Mouse (Mus musculus): ENCODE results near the gene Klhl7. TPM values are rescaled to one million over a fixed set of nuclear protein-coding genes. Genes with fewer than 3 reads are reported as not detected.

Klhl7 gene
- 10 to 100 TPM; 15.4 to 15.9 TPM for total RNA-seq (2023)

DNA sequence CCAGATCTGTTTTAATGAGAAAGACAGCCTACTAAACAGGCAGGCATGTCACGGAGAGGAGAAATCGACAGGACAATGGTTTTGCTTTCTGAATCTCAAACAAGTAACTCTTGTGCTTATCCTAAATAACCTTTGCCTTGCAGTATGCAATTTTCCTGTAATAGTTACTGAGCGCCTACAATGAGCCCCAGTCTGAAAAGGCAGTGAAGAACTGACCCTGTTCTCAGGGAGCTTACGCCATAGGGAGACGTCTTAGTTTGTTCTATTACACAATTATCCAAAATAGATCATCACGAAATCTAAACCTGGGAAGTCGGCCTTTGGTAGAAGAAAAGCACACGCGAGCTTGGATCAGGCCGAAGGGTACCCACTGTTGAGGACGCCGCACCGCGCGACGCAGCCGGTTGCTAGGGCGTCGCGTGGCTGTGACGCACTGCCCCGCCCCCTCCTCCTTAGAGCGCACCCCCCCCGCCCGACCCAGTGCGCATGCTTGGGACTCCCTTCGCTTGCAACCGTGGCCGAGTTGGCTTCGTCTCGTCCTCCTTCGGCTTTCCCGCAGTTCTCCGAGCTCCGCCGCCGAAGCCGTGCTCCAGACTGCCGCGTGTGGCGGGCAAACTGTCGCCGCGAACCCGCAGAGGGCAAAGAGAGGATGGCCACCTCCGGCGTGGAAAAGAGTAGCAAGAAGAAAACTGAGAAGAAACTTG lies at the start of gene Klhl7:
TSS of gene Klhl7 (plus strand) at position 500 of the 704 bp plus-strand sequence.

DNA sequence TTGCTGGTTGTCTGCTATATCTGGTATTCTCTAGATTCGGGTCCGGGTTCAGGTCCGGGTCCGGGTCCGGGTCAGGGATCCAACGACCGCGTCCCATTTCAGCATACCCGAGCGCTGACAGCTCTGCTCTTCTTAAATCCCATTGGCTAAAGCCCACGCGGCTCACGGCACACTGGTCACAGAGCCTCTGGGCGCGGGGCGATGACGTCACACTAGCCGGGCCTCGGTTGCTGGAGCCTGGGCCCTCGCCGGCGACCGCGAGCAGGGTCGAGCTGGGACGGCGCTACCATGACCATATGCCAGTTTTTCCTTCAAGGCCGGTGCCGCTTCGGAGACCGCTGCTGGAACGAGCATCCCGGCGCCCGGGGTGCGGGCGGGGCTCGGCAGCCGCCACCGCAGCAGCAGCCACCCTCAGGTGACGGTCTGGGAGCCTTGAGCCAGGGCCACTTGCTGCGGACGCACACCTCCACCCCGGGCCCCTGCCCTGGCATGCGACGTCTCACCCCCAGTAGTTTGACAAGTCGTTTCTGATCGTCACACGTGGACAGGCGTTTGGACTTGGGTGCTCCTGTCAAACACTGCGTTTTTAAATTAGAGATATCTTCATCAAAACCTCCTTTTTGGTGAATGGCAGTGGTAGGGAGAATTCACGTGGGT lies 64.5 kb downstream of the Klhl7 start, which contains the start of gene Nupl2:
TSS of gene Nupl2 (plus strand) at position 175 of the 657 bp plus-strand sequence.

Other genes with a start within 250 kb of the Klhl7 start
- gene Fam126a, start 69.9 kb upstream of the Klhl7 start, total RNA-seq (2023), result 10 to 100 TPM; 33.8 to 36.2 TPM
- 10 to 100 TPM; 14.6 to 15.2 TPM for gene Nupl2, start 64.4 kb downstream of the Klhl7 start, total RNA-seq (2023)

All from B cell, adult 67 days (primary cell).